Mouse (Mus musculus): ENCODE measurements around the gene Arpc1a. TPM values are rescaled to one million over a fixed set of nuclear protein-coding genes. Genes with fewer than 3 reads are reported as not detected.
A peak's percentile ranks its signal among the peaks of the same experiment; 100 is the strongest.
"Not testable (repeated sequence)": the region's sequence is repeated elsewhere in the genome, so short reads cannot be mapped to it uniquely, and the experiment has no call there.

The Arpc1a gene
- 144 and 157 TPM in 2 replicates for polyA plus RNA-seq (2015; fragmentation: Nextera tagmentation; extraction: Ambion mirVana)

DNA sequence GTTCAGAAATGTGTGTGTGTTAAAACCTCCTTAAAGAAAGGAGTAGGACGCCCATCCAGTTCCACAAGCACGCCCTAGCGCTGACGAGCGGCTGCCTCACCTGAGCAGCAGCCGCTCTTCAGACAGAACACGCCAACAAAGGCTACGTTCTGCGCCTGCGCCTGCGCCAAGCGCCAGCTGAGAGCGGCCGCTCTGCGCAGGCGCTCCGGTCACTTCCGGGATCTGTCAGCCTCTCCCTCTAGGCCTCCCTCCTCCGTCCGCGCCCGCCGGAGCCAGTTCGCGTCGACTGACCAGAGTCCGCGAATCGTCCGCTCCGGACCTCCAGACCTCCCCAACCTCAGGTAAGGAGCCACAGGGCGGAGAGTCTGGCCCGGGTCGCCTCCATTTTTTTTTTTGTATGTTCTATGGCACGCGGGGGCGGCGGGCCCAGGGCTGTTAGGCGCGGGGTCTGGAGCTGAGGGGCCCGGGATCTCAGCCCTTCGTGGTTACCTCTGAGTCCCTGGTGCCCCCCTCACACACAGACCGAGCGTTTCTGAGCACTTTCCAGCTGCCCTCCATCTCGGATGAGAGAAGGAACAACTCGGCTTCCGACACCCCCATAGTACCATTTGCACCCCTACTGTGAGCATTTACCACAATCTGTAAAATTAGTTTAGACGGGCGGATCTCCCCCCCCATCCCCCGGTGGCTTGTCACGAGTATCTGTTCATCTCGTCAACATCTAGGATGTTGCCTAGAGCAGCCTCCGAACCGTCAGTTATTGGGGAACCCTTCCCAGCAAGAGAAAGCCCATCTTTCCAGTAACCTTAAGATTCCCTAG lies at the start of gene Arpc1a, which contains the start of gene Kpna7:
Gene Arpc1a (plus strand): TSS at position 199 of the 820 bp plus-strand sequence.
Gene Kpna7 (minus strand): TSS at position 399 of the 820 bp plus-strand sequence.
- peak; percentile 93 for ATAC-seq (ENCODE audit: insufficient number of reproducible peaks, insufficient read depth, low FRiP score, low TSS enrichment, low read depth)
- H3K27ac ChIP-seq, result peak within 1 kb of the TSS; percentile 72; the same call in 1 of the 2 replicates
- WGBS, result under 1% methylated on average over 54 of the region's 54 CpGs

DNA sequence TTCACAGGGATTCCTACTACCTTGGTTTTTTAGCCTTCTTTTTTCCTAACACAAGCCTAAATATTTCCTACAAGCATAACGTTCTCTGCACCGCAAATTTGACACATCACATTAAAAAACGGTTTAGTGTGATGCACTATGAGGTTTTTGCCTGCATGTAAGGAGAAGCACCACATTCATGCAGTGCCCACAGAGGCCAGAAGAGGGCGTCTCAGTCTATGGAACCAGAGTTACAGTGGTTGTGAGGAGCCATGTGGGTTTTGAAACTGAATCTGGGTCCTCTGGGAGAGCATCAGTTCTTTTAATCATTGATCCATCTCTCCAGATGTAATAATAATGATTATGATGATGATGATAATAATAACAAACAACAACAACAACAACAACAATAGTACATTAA lies 42.0 kb upstream of the Arpc1a start:
- H3K36me3 ChIP-seq, result no peaks in the 10 kb centered on the region
- no peaks in the 10 kb centered on the region for H3K4me1 ChIP-seq
- H3K27me3 ChIP-seq, result no peaks in the 10 kb centered on the region
- no peak for ATAC-seq (ENCODE audit: insufficient number of reproducible peaks, insufficient read depth, low FRiP score, low TSS enrichment, low read depth)
- H3K9ac ChIP-seq, result no peak overlapping the region
- WGBS, result 44% methylated on average over 4 of the region's 4 CpGs
- H3K9me3 ChIP-seq, result no peaks in the 10 kb centered on the region
- H3K27ac ChIP-seq, result no peak overlapping the region
- H3K4me3 ChIP-seq, result no peak overlapping the region
- no peak overlapping the region for H3K4me2 ChIP-seq

More for the DNA sequence above, at the start of gene Arpc1a, which contains the start of gene Kpna7:
- H3K36me3 ChIP-seq, result peaks cover 15% of the 10 kb centered on the region; the same call in 1 of the 2 replicates
- peak within 1 kb of the TSS; percentile 89 for H3K4me3 ChIP-seq
- H3K4me2 ChIP-seq, result peak within 1 kb of the TSS; percentile 89
- no peaks in the 10 kb centered on the region for H3K27me3 ChIP-seq
- H3K4me1 ChIP-seq, result peaks cover 10% of the 10 kb centered on the region
- H3K9ac ChIP-seq, result peak within 1 kb of the TSS; percentile 96
- no peaks in the 10 kb centered on the region for H3K9me3 ChIP-seq

DNA sequence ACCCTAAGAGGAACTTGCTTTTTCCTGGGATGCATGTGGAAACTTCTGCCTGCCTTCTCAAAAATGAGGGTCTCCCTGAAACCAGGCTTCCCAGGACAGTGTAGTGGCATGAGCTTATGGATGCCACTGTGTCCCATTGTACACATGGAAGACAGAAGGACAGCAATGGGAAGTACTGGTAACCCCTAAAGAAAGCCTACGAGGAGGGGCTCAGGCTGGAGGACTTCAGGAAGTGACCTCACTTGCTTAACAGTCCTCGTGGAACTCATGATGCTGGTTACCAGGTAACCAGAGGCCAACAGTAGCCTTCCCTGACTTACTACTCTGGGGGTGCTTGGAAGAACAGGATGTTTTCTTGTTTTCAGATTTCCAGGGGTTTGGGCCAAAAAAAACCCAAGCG lies 40.9 kb upstream of the Arpc1a start, which contains the start of gene 1700018F24Rik:
Gene 1700018F24Rik (plus strand): TSS at position 301 of the 400 bp plus-strand sequence.
- WGBS, result 61% methylated on average over 3 of the region's 3 CpGs
- H3K4me1 ChIP-seq, result not testable (repeated sequence)

DNA sequence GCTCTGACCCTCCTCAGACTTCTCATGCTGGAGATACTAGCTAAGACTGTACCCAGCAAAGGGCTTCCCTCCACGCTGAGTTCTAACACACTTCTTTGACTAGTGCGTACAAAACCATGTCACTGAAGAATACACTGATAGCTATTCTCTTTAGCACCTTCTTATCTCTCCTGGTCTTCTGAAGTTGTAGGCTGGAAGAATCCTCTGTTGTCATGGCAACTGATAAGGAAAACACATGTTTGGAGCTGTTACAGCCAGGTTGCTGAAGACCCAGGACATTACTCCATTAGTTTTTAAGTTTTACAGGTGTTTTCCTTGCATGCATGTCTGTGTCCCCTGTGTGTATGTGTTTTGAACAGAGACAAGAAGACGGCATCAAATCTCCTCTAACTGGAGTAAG lies 29.4 kb upstream of the Arpc1a start:
- not testable (repeated sequence) for H3K4me1 ChIP-seq; H3K4me2 ChIP-seq; H3K9ac ChIP-seq; H3K27me3 ChIP-seq; ATAC-seq (ENCODE audit: insufficient number of reproducible peaks, insufficient read depth, low FRiP score, low TSS enrichment, low read depth); H3K4me3 ChIP-seq; H3K27ac ChIP-seq; H3K9me3 ChIP-seq; H3K36me3 ChIP-seq
- WGBS, result 88% methylated on average over 3 of the region's 3 CpGs

More for the DNA sequence above, 40.9 kb upstream of the Arpc1a start, which contains the start of gene 1700018F24Rik:
- not testable (repeated sequence) for H3K9ac ChIP-seq; H3K27me3 ChIP-seq; H3K4me3 ChIP-seq; H3K27ac ChIP-seq; ATAC-seq (ENCODE audit: insufficient number of reproducible peaks, insufficient read depth, low FRiP score, low TSS enrichment, low read depth); H3K4me2 ChIP-seq; H3K9me3 ChIP-seq; H3K36me3 ChIP-seq

DNA sequence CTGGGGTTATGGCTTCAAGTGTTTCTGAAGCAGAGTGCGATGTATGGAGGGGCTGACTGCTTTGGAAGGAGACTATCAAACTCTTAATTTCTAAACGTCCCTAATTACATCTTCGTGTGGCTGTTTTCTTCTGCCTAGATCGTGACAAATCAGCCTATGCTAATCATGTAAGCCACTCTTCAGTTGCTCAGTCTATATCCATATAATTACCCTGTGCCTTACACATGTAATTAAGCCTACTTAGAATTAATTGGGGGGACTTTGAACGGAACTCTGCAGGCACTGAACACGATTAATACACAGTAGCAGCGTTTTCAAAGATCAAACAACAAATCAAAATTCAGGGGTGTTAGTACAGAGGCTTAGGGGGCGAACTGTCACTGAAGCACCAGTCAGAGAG lies 25.7 kb upstream of the Arpc1a start:
- 64% methylated on average over 8 of the region's 8 CpGs for WGBS
- Histone ChIP-seq H3K27me3 (no peaks in the 10 kb centered on the region), H3K4me3 (no peak overlapping the region), H3K9me3 (no peaks in the 10 kb centered on the region), H3K36me3 (no peaks in the 10 kb centered on the region), H3K9ac (no peak overlapping the region), H3K4me1 (no peaks in the 10 kb centered on the region), H3K27ac (no peak overlapping the region), H3K4me2 (no peak overlapping the region)
- no peak for ATAC-seq (ENCODE audit: insufficient number of reproducible peaks, insufficient read depth, low FRiP score, low TSS enrichment, low read depth)

DNA sequence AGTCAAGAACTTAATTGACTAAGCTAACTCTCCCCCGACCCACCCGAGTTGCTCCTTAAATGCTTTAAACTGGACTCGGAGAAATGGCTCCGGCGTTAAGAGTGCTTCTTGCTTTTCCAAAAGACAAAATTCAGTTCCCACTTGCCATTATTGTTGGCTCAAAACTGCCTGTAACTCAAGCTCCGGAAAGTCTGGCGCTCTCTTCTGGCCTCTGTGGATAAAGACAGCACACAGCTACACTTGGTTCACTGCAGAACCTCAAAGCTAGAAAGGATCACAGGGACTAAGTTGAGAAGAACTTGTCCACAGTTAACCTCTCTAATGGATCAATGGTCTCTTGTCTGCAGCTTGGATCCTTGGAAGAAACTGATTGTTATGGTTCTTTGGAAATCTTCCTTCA lies 24.9 kb upstream of the Arpc1a start:
- H3K4me3 ChIP-seq, result no peak overlapping the region
- H3K4me1 ChIP-seq, result no peaks in the 10 kb centered on the region
- H3K9ac ChIP-seq, result no peak overlapping the region
- WGBS, result 87% methylated on average over 7 of the region's 7 CpGs
- ATAC-seq (ENCODE audit: insufficient number of reproducible peaks, insufficient read depth, low FRiP score, low TSS enrichment, low read depth), result no peak
- no peaks in the 10 kb centered on the region for H3K9me3 ChIP-seq
- H3K27me3 ChIP-seq, result no peaks in the 10 kb centered on the region
- no peak overlapping the region for H3K27ac ChIP-seq
- H3K4me2 ChIP-seq, result no peak overlapping the region
- no peaks in the 10 kb centered on the region for H3K36me3 ChIP-seq

DNA sequence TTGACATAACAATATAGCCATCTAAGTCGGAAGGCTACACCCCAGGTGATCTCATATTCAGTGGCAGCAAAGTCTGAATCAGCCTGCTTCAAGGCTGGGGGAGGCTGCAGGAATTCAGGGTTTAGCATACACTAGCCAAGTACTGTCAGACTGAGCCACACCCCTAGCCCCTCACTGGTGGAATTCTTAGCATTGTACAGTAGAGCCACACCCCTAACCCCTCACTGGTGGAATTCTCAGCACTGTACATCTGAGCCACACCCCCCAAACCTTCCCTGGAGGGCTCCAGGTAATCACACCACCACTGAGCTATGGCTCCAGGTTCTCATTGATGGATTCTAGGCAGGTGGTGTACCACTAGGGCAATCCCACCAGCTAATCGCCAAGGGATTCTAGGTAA lies 24.1 kb upstream of the Arpc1a start:
- Histone ChIP-seq H3K9ac (no peak overlapping the region), H3K27ac (no peak overlapping the region), H3K27me3 (no peaks in the 10 kb centered on the region), H3K4me1 (no peaks in the 10 kb centered on the region), H3K4me2 (no peak overlapping the region), H3K36me3 (no peaks in the 10 kb centered on the region), H3K4me3 (no peak overlapping the region), H3K9me3 (no peaks in the 10 kb centered on the region)
- ATAC-seq (ENCODE audit: insufficient number of reproducible peaks, insufficient read depth, low FRiP score, low TSS enrichment, low read depth), result no peak
- 65% methylated on average over 2 of the region's 2 CpGs for WGBS

DNA sequence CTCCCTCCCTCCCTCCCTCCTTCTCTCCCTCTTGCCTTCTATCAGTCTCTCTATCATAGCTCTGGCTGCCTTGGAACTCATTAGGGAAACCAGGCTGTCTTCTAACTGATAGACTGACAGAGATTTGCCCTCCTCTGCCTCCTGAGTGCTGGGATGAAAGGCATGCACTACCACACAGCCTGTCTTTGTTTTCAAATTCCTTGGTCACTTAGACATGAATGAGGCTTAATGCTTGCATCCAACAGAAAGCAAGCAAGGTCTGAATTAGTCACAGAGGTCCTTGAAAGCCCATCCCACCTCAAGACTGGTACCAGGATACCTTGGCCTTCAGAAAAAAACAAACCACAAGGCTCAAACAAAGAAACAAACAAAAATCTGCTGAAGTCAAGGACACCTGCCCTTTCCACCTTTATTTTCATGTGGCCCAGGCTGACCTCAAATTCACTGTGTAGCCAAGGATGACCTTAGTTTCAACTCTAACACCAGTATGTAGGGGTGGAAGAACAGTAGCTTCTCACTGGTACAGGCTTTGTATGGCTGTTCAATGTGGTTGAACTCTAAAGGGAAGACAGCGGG lies 18.8 kb upstream of the Arpc1a start:
- no peak overlapping the region for H3K4me3 ChIP-seq
- no peak for ATAC-seq (ENCODE audit: insufficient number of reproducible peaks, insufficient read depth, low FRiP score, low TSS enrichment, low read depth)
- no peak overlapping the region for H3K9ac ChIP-seq
- 89% methylated on average over 1 of the region's 1 CpGs for WGBS
- H3K27me3 ChIP-seq, result no peaks in the 10 kb centered on the region
- H3K36me3 ChIP-seq, result no peaks in the 10 kb centered on the region
- H3K4me2 ChIP-seq, result no peak overlapping the region
- H3K4me1 ChIP-seq, result no peaks in the 10 kb centered on the region
- H3K27ac ChIP-seq, result no peak overlapping the region
- no peaks in the 10 kb centered on the region for H3K9me3 ChIP-seq

DNA sequence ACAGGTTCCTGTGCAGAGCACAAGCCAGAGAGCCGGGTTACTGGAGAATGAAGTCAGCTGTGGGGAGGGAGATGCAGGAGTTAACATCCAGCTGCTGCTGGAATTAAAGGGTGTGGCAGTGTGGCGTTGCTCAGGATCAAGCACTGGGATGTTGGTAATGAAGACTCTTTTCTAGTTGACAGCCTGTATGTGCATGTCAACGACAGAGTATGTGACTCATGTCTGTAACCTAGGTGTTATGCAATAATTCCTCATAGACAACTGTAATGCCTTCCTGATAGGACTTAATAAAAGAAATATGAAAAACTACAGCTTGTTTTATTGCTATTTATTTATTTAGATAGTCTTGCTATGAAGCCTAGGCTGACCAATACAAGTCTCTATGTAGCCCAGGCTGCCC lies 14.8 kb upstream of the Arpc1a start:
- no peak for ATAC-seq (ENCODE audit: insufficient number of reproducible peaks, insufficient read depth, low FRiP score, low TSS enrichment, low read depth)
- H3K27ac ChIP-seq, result no peak overlapping the region
- no peaks in the 10 kb centered on the region for H3K9me3 ChIP-seq
- H3K36me3 ChIP-seq, result no peaks in the 10 kb centered on the region
- 39% methylated on average over 3 of the region's 3 CpGs for WGBS
- H3K4me1 ChIP-seq, result no peaks in the 10 kb centered on the region
- H3K27me3 ChIP-seq, result no peaks in the 10 kb centered on the region
- no peak overlapping the region for H3K9ac ChIP-seq
- H3K4me3 ChIP-seq, result no peak overlapping the region
- H3K4me2 ChIP-seq, result no peak overlapping the region

DNA sequence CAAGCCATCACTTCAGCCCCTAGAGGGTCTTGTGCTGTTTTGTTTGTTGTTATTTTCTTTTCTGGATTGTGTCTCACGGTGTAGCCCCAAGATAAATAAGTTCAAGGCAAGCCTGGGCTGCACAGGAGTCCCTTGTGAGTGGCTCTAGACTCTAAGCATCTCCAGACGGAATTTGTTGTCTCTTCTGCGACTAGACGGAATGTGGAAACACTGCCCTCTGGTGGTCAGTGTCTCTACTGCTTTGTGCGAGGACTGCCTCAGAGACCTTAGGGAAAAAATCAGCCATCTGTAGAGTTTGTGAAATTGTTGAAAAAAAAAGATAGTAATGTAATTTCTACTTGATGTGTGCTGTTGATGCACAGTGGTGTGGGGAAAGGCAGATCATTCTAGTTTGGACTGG lies 13.9 kb upstream of the Arpc1a start:
- Histone ChIP-seq H3K27me3 (no peaks in the 10 kb centered on the region), H3K27ac (no peak overlapping the region), H3K4me1 (peaks cover 1% of the 10 kb centered on the region; the same call in 1 of the 2 replicates), H3K36me3 (no peaks in the 10 kb centered on the region), H3K4me3 (no peak overlapping the region), H3K9me3 (no peaks in the 10 kb centered on the region), H3K4me2 (no peak overlapping the region), H3K9ac (no peak overlapping the region)
- ATAC-seq (ENCODE audit: insufficient number of reproducible peaks, insufficient read depth, low FRiP score, low TSS enrichment, low read depth), result no peak
- WGBS, result under 1% methylated on average over 5 of the region's 5 CpGs

DNA sequence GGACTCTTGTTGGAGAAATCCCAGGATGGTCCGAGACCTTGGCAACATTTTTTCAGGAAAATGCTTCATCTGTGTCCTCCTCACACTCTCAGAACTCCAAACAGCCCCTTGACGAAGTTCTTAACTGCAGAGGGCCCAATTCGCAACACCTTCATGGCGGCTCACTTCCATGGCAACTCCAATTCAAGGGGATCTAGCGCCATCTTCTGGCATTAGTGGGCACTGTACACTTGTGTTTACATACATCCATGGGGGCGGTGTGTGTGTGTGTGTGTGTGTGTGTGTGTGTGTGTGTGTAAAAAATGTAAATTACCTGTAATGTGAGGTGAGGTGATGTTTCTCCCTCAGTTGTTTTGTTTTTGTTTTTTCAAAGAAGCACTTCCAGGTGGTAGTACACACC lies 12.3 kb upstream of the Arpc1a start:
- 46% methylated on average over 6 of the region's 6 CpGs for whole genome bisulfite sequencing
- H3K27ac ChIP-seq, result no peak overlapping the region
- no peaks in the 10 kb centered on the region for H3K36me3 ChIP-seq
- H3K4me2 ChIP-seq, result no peak overlapping the region
- H3K27me3 ChIP-seq, result no peaks in the 10 kb centered on the region
- no peak overlapping the region for H3K9ac ChIP-seq
- H3K9me3 ChIP-seq, result no peaks in the 10 kb centered on the region
- H3K4me1 ChIP-seq, result peaks cover 4% of the 10 kb centered on the region; the same call in 1 of the 2 replicates
- H3K4me3 ChIP-seq, result no peak overlapping the region
- ATAC-seq (ENCODE audit: insufficient number of reproducible peaks, insufficient read depth, low FRiP score, low TSS enrichment, low read depth), result no peak

DNA sequence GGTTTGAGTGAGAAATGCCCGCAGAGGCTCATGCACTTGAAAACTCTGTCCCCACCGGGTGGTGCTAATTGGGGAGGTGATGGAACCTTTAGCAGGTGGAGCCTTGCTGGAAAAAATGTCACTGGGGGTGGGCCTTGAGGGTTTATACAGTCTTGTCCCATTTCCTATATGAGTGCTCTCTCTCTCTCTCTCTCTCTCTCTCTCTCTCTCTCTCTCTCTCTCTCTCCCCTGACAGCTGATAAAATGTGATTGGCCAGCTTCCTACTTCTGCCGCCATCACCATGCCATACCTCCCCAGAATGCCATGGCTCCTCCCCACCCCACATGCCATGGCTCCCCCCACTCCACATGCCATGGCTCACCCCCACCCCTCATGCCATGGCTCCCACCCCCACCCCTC lies 8.5 kb upstream of the Arpc1a start:
- no peak for ATAC-seq (ENCODE audit: insufficient number of reproducible peaks, insufficient read depth, low FRiP score, low TSS enrichment, low read depth)
- no peak overlapping the region for H3K4me2 ChIP-seq
- peaks cover 4% of the 10 kb centered on the region; the same call in 1 of the 2 replicates for H3K4me1 ChIP-seq
- H3K36me3 ChIP-seq, result no peaks in the 10 kb centered on the region
- no peaks in the 10 kb centered on the region for H3K27me3 ChIP-seq
- H3K9ac ChIP-seq, result no peak overlapping the region
- 55% methylated on average over 3 of the region's 3 CpGs for WGBS
- H3K4me3 ChIP-seq, result no peak overlapping the region
- H3K9me3 ChIP-seq, result no peaks in the 10 kb centered on the region
- no peak overlapping the region for H3K27ac ChIP-seq

Data from embryonic facial prominence, embryonic 13.5 days (tissue).